Mouse (Mus musculus) neural tube, embryonic 12.5 days (tissue): ENCODE data around the gene Plekhg3. TPM values are rescaled to one million over a fixed set of nuclear protein-coding genes. Genes with fewer than 3 reads are reported as not detected.
A peak's percentile ranks its signal among the peaks of the same experiment; 100 is the strongest.

Experiments used
- ATAC-seq: fragments of 200-750 bp; cut with Nextera tagmentation; 2 replicates; pipeline ENCODE4 v1.8.0; 2017; ENCODE audit warnings: low read depth, mild to moderate bottlenecking, moderate TSS enrichment, moderate library complexity; ENCODE audit not compliant: low FRiP score
- H3K27ac ChIP-seq: fragments of 300-500 bp; sonication (generic); 2 replicates; pipeline ENCODE4 v1.5.1; 2016
- H3K27me3 ChIP-seq: fragments of 300-500 bp; sonication (generic); replicated peaks from 2 replicates; pipeline ENCODE4 v1.6.1; 2016; ENCODE audit warnings: mild to moderate bottlenecking
- H3K36me3 ChIP-seq: fragments of 300-500 bp; sonication (generic); 2 replicates; pipeline ENCODE4 v1.6.1; 2016; ENCODE audit warnings: mild to moderate bottlenecking
- H3K4me1 ChIP-seq: fragments of 300-500 bp; sonication (generic); 2 replicates; pipeline ENCODE4 v1.6.1; 2016
- H3K4me2 ChIP-seq: fragments of 300-500 bp; sonication (generic); replicated peaks from 2 replicates; pipeline ENCODE4 v1.6.1; 2016; ENCODE audit warnings: mild to moderate bottlenecking
- H3K4me3 ChIP-seq: fragments of 300-500 bp; sonication (generic); 2 replicates; pipeline ENCODE4 v1.5.1; 2016
- H3K9ac ChIP-seq: fragments of 300-500 bp; sonication (generic); 2 replicates; pipeline ENCODE4 v1.6.1; 2016; ENCODE audit warnings: mild to moderate bottlenecking
- H3K9me3 ChIP-seq: fragments of 300-500 bp; sonication (generic); 2 replicates; pipeline ENCODE4 v1.6.1; 2016; ENCODE audit warnings: mild to moderate bottlenecking
- WGBS: fragments of 180-500 bp; shearing (Covaris S2); methylation state at CpG from one replicate; pipeline ENCODE4 v1.1.7; 2016; 5-methylcytosine and 5-hydroxymethylcytosine counted together
- polyA plus RNA-seq: library from polyadenylated mRNA; unstranded; fragments of >200 nt; fragmentation: Nextera tagmentation; extraction: Ambion mirVana; gene quantifications from 2 replicates; pipeline ENCODE4 v1.2.1, GENCODE M21; 2016

The Plekhg3 gene
- polyA plus RNA-seq, 1 experiment from 2014 or later: 2.0 TPM

DNA sequence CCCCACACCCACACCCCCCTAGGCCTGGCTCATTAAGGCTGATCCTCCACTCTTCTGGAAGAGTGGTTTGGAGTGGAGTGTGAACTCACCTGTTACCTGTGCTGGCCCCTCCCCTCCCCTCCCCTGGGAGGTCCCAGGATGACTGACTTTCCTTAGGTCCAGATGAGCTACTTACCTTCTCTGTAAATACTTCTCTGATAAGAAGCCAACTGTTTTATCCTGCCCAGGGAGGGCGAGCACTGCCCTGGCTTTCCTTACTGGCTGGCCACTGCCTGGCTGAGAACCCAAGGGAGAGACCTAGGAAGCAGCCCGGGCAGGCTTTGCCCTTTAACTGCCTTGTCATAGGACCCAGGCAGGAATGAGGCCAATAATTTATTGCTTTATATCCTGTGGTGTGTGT, 47.8 kb downstream of the Plekhg3 start:
- no peaks in the 10 kb centered on the region for H3K27me3 ChIP-seq
- no peak overlapping the region for H3K4me2 ChIP-seq
- WGBS: 82% methylated on average over 2 of the region's 2 CpGs
- H3K9ac ChIP-seq: no peak overlapping the region
- no peaks in the 10 kb centered on the region for H3K36me3 ChIP-seq
- no peak overlapping the region for H3K27ac ChIP-seq
- H3K4me3 ChIP-seq: no peak overlapping the region
- H3K4me1 ChIP-seq: 0 out of 2 replicates have a peak, but pooled peaks cover 4% of the 10 kb centered on the region
- no peak for ATAC-seq
- H3K9me3 ChIP-seq: no peaks in the 10 kb centered on the region

DNA sequence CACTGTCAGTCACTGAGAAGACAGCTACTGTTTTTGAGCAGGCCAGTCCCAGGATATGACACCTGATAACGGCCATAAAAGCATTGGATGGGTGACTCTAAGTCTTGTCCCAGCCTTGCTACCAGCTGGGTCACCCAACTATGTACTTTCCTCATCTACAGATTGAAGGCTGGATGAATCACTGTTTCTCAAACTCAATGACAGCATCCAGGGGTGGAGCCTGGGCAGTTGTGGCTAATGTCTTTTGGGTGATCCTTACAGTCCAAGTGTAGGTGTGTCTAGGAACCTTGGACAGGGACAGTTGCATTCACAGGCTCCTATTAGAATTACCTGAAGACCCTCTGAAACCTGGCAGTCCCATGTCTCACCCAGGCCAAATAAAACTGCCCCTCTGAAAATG, 49.1 kb downstream of the Plekhg3 start:
- 78% methylated on average over 1 of the region's 1 CpGs for WGBS
- no peak overlapping the region for H3K4me3 ChIP-seq

DNA sequence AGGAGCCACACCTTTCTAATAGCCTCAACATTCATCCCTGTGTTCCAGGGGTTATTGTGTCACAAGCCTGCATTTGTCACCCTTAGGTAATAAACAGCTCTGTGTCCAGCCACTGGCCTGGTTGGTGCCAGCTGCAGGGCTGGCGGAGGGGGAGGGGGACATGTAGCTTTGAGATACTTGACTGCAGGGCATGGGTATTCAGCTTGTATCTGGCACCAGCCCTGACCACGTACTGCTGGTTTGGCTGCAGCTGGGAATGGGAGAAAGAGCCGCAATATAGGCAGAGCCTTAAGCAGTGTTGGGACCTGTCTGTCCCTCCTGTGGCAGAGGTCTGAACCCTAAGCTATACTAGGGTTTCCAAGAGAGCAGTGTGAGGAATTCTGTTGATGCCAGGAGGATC, 51.4 kb downstream of the Plekhg3 start:
- no peaks in the 10 kb centered on the region for H3K36me3 ChIP-seq
- no peak overlapping the region for H3K9ac ChIP-seq
- H3K4me3 ChIP-seq: no peak overlapping the region
- 79% methylated on average over 3 of the region's 3 CpGs for WGBS
- H3K9me3 ChIP-seq: no peaks in the 10 kb centered on the region
- H3K4me1 ChIP-seq: 0 out of 2 replicates have a peak, but pooled peaks cover 4% of the 10 kb centered on the region
- H3K27me3 ChIP-seq: no peaks in the 10 kb centered on the region
- no peak for ATAC-seq
- H3K27ac ChIP-seq: no peak overlapping the region
- H3K4me2 ChIP-seq: no peak overlapping the region

More for the DNA sequence above, 49.1 kb downstream of the Plekhg3 start:
- Histone ChIP-seq H3K27ac (no peak overlapping the region), H3K9ac (no peak overlapping the region), H3K36me3 (no peaks in the 10 kb centered on the region), H3K9me3 (no peaks in the 10 kb centered on the region), H3K27me3 (no peaks in the 10 kb centered on the region), H3K4me2 (no peak overlapping the region), H3K4me1 (0 out of 2 replicates have a peak, but pooled peaks cover 4% of the 10 kb centered on the region)
- no peak for ATAC-seq

DNA sequence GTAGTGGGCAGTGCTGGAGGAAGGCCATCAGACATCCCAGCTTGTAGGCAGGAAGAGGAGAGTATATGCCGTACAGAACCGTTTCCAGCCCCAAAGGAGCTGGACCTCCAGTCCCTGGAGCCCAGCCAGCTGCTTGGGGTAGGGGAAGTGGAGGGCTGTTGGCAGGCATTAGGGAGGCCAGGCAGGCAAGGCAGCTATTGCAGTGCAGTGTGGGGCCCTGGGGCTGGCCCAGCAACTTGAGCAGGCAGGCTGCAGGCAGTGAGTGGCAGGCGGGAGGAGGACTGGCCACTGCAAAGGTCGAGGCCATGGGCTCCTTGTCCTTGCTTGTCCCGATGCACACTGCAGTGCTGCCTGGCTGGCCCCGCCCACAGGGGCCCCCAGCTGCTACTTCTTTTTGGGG, 52.1 kb downstream of the Plekhg3 start:
- H3K36me3 ChIP-seq: no peaks in the 10 kb centered on the region
- H3K27ac ChIP-seq: no peak overlapping the region
- no peak for ATAC-seq
- 31% methylated on average over 6 of the region's 6 CpGs for WGBS
- no peaks in the 10 kb centered on the region for H3K27me3 ChIP-seq
- H3K4me3 ChIP-seq: no peak overlapping the region
- no peak overlapping the region for H3K9ac ChIP-seq
- H3K4me2 ChIP-seq: no peak overlapping the region
- H3K4me1 ChIP-seq: 0 out of 2 replicates have a peak, but pooled peaks cover 4% of the 10 kb centered on the region
- H3K9me3 ChIP-seq: no peaks in the 10 kb centered on the region

DNA sequence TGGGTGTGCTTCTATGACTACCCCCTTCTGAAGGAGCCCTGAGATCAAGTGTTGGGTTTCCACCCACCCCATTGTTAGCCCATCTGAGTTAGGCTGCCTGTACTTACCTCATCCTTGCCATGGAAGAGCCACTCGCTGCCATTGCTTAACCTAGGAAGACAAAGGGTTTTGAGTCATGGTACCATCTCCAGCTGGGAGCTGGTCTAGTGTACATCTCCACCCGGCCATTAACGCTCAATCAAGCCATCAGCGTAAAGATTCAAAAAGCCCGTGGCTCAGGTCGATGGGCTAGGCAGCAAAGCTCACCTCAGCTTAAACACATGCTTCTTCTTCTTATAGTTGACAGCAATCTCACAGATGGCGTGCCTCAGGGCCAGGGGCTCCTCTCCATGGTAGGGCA, 52.8 kb downstream of the Plekhg3 start:
- Histone ChIP-seq H3K27me3 (no peaks in the 10 kb centered on the region), H3K9ac (no peak overlapping the region), H3K4me3 (no peak overlapping the region), H3K36me3 (no peaks in the 10 kb centered on the region), H3K9me3 (no peaks in the 10 kb centered on the region), H3K27ac (no peak overlapping the region), H3K4me1 (0 out of 2 replicates have a peak, but pooled peaks cover 4% of the 10 kb centered on the region), H3K4me2 (no peak overlapping the region)
- WGBS: 88% methylated on average over 7 of the region's 7 CpGs
- no peak for ATAC-seq

DNA sequence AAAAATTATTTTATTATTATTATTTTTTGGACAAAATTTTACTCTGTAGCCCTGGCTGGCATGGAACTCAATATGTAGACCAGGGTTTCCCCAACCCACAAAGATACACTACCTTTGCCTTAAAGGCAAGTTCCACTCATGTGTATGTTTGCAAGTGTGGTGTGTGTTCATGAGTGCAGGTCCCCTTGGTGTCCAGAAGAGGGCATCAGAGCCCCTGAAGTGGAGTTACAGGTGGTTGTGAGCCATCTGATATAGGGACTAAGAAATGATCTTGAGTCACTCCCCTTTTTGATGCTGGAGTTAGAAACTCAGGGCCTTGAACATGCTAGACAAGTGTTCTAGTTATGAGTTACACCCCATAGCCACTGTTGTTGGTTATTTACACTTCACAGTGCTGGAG, 54.3 kb downstream of the Plekhg3 start:
- ATAC-seq: no peak
- no peaks in the 10 kb centered on the region for H3K9me3 ChIP-seq
- no peaks in the 10 kb centered on the region for H3K27me3 ChIP-seq
- 0 out of 2 replicates have a peak, but pooled peaks cover 4% of the 10 kb centered on the region for H3K4me1 ChIP-seq
- H3K27ac ChIP-seq: no peak overlapping the region
- H3K9ac ChIP-seq: no peak overlapping the region
- H3K4me2 ChIP-seq: no peak overlapping the region
- H3K4me3 ChIP-seq: no peak overlapping the region
- H3K36me3 ChIP-seq: no peaks in the 10 kb centered on the region

DNA sequence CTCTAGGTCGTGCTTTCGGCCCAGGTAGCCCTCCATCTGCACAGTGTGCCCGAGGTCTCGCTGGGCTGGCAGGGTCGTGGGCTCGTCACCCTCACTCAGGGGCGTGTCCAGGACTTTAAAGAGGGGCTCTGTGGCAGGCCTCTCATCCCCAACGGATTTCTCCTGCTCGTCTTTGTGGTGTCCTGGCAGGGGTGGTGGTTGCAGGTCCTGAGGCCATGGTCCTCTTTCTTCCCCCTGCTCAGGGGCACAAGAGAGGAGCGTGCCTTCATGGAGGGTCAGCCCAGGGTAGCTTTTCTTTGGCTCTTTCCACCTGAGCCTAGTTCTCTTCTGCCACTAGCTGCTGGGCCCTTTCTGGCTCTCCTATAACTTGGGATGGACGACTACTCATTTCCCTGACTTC, 56.7 kb downstream of the Plekhg3 start:
- Histone ChIP-seq H3K4me3 (no peak overlapping the region), H3K9me3 (no peaks in the 10 kb centered on the region), H3K4me2 (no peak overlapping the region), H3K27me3 (no peaks in the 10 kb centered on the region), H3K36me3 (no peaks in the 10 kb centered on the region), H3K27ac (no peak overlapping the region), H3K4me1 (0 out of 2 replicates have a peak, but pooled peaks cover 4% of the 10 kb centered on the region), H3K9ac (no peak overlapping the region)
- 66% methylated on average over 11 of the region's 11 CpGs for WGBS
- no peak for ATAC-seq

DNA sequence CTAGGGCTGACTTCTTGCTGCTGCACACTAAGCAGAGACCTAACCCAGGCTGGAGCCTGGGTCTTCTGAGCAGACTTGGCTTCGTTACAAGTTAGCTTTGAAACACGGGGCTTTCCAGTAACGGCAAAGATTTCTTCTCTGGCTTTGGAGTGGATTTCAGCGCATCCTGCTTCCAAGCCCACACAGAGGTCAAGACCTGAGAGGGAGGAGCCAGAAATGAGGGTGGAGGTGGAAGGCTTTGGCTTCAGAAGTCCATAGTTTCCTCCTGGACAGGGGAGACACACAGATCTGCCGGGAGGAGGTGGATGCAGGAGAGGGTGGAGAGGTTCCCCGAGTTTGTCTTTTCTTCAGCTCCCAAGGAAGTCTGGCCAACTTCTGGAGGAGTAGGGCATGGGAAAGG, 58.8 kb downstream of the Plekhg3 start:
- WGBS: 84% methylated on average over 6 of the region's 6 CpGs
- H3K9me3 ChIP-seq: no peaks in the 10 kb centered on the region
- no peak for ATAC-seq

DNA sequence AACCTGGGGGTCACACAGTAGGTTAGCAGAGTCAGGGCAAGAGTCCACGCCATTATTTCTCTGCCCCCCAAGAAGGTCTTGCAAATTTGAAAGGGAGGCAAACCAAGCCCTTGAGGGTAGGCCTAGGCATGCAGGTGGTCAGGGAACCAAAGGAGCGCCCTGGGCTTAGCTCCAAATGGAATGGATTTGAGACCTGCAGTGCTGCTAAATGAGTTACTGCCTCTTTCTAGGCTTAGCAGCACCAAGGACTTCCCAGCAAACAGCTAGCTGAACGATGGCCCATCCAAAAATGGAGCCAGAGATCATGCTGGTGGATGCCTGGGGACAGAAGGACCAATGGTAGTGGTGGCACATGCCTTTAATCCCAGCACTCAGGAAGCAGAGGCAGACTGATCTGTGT, 60.3 kb downstream of the Plekhg3 start:
- no peak for ATAC-seq
- 84% methylated on average over 3 of the region's 3 CpGs for WGBS

More for the DNA sequence above, 58.8 kb downstream of the Plekhg3 start:
- Histone ChIP-seq H3K27ac (no peak overlapping the region), H3K4me2 (no peak overlapping the region), H3K4me1 (peaks cover 8% of the 10 kb centered on the region; the same call in 1 of the 2 replicates), H3K27me3 (no peaks in the 10 kb centered on the region), H3K9ac (no peak overlapping the region), H3K36me3 (no peaks in the 10 kb centered on the region), H3K4me3 (no peak overlapping the region)

DNA sequence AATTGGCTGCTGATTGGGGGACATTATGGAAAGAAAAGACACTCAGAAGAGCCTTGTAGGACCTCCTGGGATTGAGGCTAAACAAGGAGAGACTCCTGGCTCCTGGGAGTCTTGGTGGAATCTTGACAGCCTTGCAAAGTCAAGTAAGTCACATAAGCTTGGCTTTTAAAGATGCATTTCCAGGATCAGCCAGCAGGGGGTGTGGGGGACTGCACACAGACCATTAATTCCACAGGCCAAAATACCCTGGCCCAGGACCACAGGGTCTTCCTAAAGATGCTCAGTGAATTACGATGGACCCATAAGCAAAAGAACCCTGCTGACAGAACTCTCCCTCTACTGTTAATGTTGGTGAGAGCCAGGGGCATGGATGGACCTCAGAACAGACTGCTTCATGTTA, 61.5 kb downstream of the Plekhg3 start:
- 72% methylated on average over 1 of the region's 1 CpGs for WGBS
- no peaks in the 10 kb centered on the region for H3K27me3 ChIP-seq
- H3K9ac ChIP-seq: no peak overlapping the region
- H3K36me3 ChIP-seq: no peaks in the 10 kb centered on the region
- H3K27ac ChIP-seq: no peak overlapping the region
- no peaks in the 10 kb centered on the region for H3K9me3 ChIP-seq
- H3K4me1 ChIP-seq: peaks cover 9% of the 10 kb centered on the region; the same call in 1 of the 2 replicates
- H3K4me3 ChIP-seq: no peak overlapping the region
- H3K4me2 ChIP-seq: no peak overlapping the region
- no peak for ATAC-seq

More for the DNA sequence above, 60.3 kb downstream of the Plekhg3 start:
- H3K36me3 ChIP-seq: no peaks in the 10 kb centered on the region
- H3K9me3 ChIP-seq: no peaks in the 10 kb centered on the region
- H3K27me3 ChIP-seq: no peaks in the 10 kb centered on the region
- no peak overlapping the region for H3K9ac ChIP-seq
- H3K4me2 ChIP-seq: no peak overlapping the region
- H3K27ac ChIP-seq: no peak overlapping the region
- H3K4me3 ChIP-seq: no peak overlapping the region
- peaks cover 9% of the 10 kb centered on the region; the same call in 1 of the 2 replicates for H3K4me1 ChIP-seq

DNA sequence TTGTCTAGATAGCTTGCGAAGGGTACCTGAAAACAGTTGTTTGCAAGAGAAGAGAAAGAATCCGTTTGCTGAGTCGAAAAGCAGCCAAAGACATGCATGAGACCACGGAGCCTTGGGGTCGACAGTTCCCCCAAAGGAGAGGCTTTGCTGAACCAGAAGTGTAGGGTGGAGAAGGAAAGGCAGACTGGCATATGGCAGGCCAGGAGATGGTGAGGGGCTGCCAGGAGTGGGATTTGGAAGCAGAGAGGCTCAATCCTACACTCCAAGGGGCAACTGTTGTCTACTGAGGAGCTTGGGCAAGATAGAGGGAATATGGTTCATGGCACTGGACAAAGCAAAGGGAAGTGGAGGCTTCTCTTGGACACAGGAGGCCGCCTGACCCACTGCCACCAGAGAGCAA, 62.6 kb downstream of the Plekhg3 start:
- no peak overlapping the region for H3K27ac ChIP-seq
- no peak for ATAC-seq
- H3K36me3 ChIP-seq: no peaks in the 10 kb centered on the region
- WGBS: 84% methylated on average over 6 of the region's 6 CpGs
- H3K9me3 ChIP-seq: no peaks in the 10 kb centered on the region
- H3K4me2 ChIP-seq: no peak overlapping the region
- no peak overlapping the region for H3K4me3 ChIP-seq
- no peak overlapping the region for H3K9ac ChIP-seq
- no peaks in the 10 kb centered on the region for H3K27me3 ChIP-seq
- peaks cover 9% of the 10 kb centered on the region; the same call in 1 of the 2 replicates for H3K4me1 ChIP-seq

DNA sequence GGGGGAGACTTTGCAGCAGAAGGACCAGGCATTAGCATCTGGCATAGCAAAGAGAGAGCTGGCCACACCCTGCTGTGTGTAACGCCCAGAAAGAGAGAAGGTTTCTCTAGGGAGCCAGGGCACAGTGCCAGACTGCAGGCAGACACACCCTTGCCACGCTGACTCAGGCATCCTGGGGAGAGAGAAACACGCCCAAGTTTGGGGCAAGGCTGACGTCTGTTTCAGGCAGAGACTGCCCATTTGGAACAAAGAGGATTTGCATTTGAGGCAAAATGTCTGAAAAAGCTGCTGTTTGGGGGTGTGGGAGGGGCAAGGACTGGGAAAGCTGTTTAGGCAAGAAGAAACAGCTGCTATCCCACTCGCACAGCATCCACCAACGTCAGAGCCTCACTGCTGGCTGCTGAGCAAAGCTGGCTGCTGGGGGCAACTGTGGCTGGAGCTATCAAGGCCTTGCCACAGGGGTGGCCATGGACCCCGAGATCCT, 63.2 kb downstream of the Plekhg3 start:
- Histone ChIP-seq H3K36me3 (no peaks in the 10 kb centered on the region), H3K9ac (no peak overlapping the region), H3K9me3 (no peaks in the 10 kb centered on the region), H3K27me3 (no peaks in the 10 kb centered on the region), H3K27ac (no peak overlapping the region), H3K4me3 (no peak overlapping the region), H3K4me2 (no peak overlapping the region), H3K4me1 (peaks cover 9% of the 10 kb centered on the region; the same call in 1 of the 2 replicates)
- WGBS: 22% methylated on average over 7 of the region's 7 CpGs
- peak; percentile 49 for ATAC-seq

DNA sequence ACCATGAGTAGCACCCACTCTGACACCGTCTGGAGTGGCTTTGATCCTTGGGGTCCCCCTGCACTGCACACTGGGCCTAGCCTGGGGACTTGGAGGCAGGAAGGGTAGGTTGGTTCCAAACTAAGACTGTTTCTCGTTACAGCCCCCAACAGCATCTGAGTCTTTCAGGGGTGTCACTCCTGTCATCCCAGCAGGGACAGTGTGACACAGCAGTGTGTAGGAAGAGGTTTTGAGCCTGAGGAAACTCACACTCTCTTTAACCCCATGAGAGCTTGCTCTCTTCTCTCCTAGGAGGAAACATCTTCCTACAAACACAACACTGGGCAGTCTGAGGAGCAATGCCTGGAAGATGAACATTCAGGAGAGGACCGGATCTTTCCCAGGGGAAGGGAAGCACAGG, 63.9 kb downstream of the Plekhg3 start:
- H3K27ac ChIP-seq: no peak overlapping the region
- no peak overlapping the region for H3K4me2 ChIP-seq
- H3K4me1 ChIP-seq: peaks cover 9% of the 10 kb centered on the region; the same call in 1 of the 2 replicates
- no peak overlapping the region for H3K9ac ChIP-seq
- H3K27me3 ChIP-seq: no peaks in the 10 kb centered on the region
- H3K36me3 ChIP-seq: no peaks in the 10 kb centered on the region
- no peak for ATAC-seq
- H3K4me3 ChIP-seq: no peak overlapping the region
- H3K9me3 ChIP-seq: no peaks in the 10 kb centered on the region
- WGBS: 64% methylated on average over 3 of the region's 3 CpGs
